Mouse (Mus musculus) kidney, adult 9 months (tissue): Measurements from ENCODE around the gene Zbbx.

ENCODE experiments used
- DNase-seq: peaks from one replicate; pipeline ENCODE4 v3.0.0; 2022

Zbbx gene

GRCm38 (mm10) chr3:75164838-75165496, at the start of gene Zbbx:
TSS of gene Zbbx (minus strand) at chr3:75165034.
- DNase-seq, result peak; percentile 5

GRCm38 (mm10) chr3:75202808-75203503, 38.1 kb upstream of the Zbbx start:
- DNase-seq, result peak; percentile 52

- no peak for DNase-seq
These were observed 17.8 kb upstream of the Zbbx start for GRCm38 (mm10) chr3:75182606-75183005.

- no peak for DNase-seq
These were observed 23.0 kb downstream of the Zbbx start for GRCm38 (mm10) chr3:75141876-75142275.

- no peak for DNase-seq
These were observed 60.0 kb downstream of the Zbbx start for GRCm38 (mm10) chr3:75104867-75105266.

- no peak for DNase-seq
These were observed 79.1 kb downstream of the Zbbx start for GRCm38 (mm10) chr3:75085762-75086161.

- no peak for DNase-seq
These were observed 85.9 kb downstream of the Zbbx start for GRCm38 (mm10) chr3:75078906-75079305.

- no peak for DNase-seq
These were observed 155.1 kb downstream of the Zbbx start for GRCm38 (mm10) chr3:75009701-75010100.
